Mouse (Mus musculus) gastrocnemius, postnatal 25 days (tissue): ENCODE data around the gene Taar9. TPM values are rescaled to one million over a fixed set of nuclear protein-coding genes. Genes with fewer than 3 reads are reported as not detected.
"Not testable (repeated sequence)": the region's sequence is repeated elsewhere in the genome, so short reads cannot be mapped to it uniquely, and the experiment has no call there.

Experiments used
- DNase-seq: peaks from one replicate; pipeline ENCODE4 v3.0.0; 2022
- long read RNA-seq, 2 experiments: library from polyadenylated mRNA; stranded (forward); transcript quantifications; one replicate each; pipeline ENCODE4 v2.0.0; 2021
- total RNA-seq, 2 experiments: library from RNA; stranded (reverse); gene quantifications; 1 replicate in 1 of 2; 2 replicates in 1 of 2; pipeline ENCODE4 v1.2.3; 2021

The Taar9 gene
- not detected for total RNA-seq
- long read RNA-seq, experiment 1: 0 reads
- long read RNA-seq, experiment 2: 0 reads

DNA sequence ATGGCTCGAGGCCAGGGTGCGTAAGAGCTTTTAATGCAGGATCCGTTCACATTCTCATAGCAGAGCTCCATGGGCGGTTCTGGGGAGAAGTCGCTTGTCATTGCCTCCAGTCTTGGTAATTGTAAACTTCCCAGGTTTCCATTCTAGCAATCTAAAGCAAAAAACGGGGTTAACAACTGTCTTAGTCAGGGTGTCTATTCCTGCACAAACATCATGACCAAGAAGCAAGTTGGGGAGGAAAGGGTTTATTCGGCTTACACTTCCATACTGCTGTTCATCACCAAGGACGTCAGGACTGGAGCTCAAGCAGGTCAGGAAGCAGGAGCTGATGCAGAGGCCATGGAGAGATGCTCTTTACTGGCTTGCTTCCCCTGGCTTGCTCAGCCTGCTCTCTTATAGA lies at the start of gene Taar9:
Taar9 (minus strand) TSS at position 101 of the 400 bp plus-strand sequence.
- not testable (repeated sequence) for DNase-seq

- no peak for DNase-seq
These were observed 49.3 kb upstream of the Taar9 start for GRCm38 (mm10) chr10:24158470-24159254.

GRCm38 (mm10) chr10:24150086-24150485 lies 40.8 kb upstream of the Taar9 start:
- no peak for DNase-seq

DNA sequence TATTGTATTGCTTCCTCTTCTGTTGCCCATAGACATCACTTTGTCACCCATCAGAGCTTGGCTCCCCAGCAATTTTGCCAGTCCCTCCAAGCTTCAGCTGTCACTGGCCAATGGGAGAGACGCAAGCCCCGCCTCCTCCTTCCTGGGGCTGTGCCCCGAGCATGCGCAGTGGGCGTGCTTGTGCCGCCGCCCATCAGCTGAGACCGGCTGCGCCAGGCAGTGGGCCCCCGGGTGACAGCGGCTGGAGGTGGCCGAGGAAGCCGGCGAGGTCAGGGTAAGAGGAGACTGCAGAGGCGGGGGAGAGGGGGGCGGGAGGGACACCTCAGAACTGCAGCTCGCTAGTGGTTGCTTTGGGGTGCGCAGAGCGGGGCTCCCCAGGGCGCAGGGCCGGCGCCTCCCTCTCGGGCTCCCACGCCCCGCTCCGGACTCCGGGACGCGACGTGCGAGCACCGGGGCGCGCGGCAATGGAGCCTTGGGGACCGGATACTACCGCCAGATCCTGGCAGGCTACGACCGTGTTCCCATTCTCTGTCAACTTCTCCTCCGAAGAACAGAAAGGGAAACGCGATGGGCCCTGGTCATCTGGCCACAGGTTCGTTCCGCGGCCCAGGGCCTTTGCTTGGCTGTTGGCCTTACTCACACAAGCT lies 39.9 kb upstream of the Taar9 start, which contains the start of gene Stx7:
Stx7 (plus strand) TSS at position 168 of the 647 bp plus-strand sequence.
- DNase-seq: peak; percentile 93

GRCm38 (mm10) chr10:24142735-24143134 lies 33.4 kb upstream of the Taar9 start:
- no peak for DNase-seq

GRCm38 (mm10) chr10:24138623-24139261 lies 29.4 kb upstream of the Taar9 start:
- no peak for DNase-seq

DNA sequence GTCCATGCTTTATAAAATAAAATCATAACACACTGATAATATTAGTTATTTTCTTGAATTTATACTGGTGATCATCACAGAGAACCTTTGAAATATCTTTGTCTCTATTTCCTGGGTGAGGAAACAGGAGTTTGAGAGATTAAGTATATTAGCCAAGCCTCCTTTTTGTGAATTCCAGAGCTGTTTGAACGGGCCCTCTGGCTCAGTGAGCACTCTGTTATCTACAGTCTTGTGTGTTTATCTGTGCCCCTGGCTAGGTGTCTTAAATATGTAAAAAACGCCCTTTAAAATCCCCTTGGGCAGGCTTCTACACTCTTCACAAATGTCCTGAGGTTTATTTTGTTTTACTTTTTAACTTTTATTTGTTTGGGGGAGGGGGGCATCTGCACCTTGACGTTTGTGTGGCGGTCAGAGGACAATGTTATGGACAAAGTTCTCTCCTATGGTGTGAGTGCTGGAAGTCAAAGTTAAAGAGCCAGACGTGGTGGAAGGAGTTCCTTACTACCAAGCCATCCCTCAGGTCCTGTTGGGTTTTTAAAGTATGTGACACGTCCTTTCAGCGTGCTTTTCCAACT lies 24.8 kb upstream of the Taar9 start:
- no peak for DNase-seq

GRCm38 (mm10) chr10:24133132-24133531 lies 23.8 kb upstream of the Taar9 start:
- DNase-seq: no peak

DNA sequence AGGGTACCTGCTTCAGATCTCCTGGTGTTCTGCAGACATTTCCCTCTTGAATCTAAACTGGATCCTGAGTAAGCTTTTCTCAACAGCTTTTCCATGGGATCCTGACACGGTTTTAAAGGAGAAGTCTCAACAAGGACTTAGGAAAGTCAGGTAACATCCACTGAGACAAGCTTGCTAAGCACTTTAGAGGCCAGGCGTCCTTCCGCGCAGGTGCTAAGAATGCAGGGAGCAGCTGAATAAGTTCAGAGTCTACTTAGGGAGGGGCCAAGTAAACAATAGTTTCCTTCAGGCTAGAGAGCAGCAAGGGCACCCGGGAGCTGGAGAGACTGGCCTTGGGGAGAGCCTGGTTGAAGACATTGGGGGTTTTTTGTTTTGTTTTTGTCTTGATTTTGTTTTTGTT lies 22.9 kb upstream of the Taar9 start:
- no peak for DNase-seq

DNA sequence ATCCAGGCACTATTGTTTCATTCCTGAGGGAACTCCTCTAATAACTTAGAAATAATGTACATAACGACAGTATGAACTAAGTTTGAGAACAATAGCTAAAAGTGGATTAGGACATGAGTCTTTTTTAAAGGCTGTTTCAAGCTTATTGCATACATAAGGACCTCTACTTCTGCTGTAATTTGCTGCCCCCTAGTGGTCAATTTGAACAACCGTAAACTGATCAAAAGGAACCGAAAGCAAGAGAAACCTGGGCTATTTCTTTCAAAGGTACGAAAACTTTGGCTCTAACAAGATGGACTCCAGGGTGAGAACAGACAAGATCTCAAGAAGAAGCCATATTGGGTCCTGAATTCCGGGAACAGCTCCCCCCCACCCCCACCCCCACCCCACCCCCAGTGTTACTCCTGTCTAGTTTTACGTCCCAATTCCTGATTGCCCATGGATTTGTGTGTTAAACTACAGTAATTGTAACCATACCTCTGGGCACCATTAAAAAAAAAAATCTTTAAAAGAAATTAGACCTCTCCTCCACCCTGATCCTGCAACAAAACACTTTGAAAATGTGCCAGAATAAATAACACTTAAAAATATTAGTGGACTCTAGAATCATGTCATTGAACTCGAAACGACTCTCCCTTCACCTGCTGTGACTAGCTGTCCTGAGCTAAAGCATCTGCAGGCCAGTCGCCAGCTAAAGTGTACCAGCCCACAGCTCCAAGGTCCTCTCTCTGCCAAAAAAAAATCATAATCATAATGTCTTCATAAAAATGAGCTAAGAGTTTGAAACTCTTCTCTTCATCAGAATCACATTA lies 22.3 kb upstream of the Taar9 start:
- DNase-seq: no peak

DNA sequence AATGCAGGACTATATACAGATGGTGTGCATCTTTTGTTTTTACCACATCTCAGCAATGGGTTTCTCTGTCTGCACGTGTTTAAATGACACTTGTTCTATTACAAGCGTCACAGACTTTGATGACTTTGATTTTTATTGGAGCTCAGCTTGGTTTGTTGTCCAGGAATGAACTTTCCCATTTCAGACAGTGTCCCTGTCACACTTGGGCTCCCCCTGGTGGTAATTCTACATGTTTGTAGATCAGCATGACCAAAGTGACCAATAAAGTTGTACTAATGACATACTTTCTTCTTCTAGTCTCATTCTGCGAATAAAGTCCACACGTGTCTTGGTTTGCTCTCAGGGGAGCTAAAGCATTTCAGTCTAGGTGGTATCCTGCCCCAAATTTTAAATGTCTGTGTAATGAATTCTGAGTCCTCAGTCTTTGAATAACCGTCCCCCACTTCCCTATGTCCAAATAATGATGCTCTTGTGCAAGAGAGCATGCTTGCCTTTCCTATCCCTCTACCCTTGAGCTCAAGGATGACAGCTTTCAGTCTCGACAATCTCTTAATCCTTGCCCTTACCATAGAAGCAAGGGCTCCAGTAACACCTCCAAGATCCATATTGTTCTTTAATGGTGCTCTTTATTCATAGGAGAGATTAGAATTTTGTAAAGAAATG lies 1.9 kb upstream of the Taar9 start:
- no peak for DNase-seq

- DNase-seq: no peak
These were observed 1.1 kb downstream of the Taar9 start for GRCm38 (mm10) chr10:24108236-24108635.

DNA sequence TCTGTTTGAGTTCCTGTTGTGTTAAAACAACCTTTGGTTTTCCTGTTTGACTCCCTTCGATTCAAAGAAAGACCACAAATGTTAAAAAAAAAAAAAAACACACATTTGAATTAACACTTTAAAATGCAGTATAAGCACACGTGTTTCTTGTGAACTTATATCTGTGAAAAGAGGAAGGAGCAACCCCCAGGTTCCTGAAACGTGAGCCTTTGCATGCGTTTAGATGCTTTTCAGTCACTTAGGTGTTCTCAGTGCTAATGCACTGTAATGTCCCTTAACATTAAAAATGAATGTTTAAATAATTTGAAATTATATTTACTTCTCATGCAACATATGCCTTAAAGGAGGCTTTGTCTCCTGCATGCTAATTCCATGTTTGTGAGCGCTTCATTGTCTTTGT lies 1.6 kb downstream of the Taar9 start:
- no peak for DNase-seq

- not testable (repeated sequence) for DNase-seq
These were observed 6.0 kb downstream of the Taar9 start for GRCm38 (mm10) chr10:24103299-24103698.

DNA sequence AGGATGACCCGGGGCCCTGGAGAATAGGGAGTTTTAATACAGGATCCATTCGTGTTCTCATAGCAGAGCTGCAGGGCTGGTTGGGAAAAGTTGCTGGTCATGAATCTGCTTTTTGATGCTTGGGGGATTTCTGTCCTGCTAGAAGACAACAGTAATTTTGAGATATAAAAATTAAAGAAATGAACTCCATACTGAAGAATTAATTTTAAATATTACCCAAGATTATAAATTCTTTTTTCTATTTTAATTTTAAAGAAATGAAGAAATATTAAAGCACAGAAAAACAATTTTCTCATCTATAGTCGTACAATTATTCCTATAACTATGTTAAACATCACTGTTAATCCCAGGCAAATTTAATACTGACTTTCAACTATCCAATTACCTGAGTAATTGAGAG lies 7.5 kb downstream of the Taar9 start, which contains the start of gene Taar8c:
Taar8c (minus strand) TSS at position 101 of the 400 bp plus-strand sequence.
- DNase-seq: not testable (repeated sequence)

- DNase-seq: not testable (repeated sequence)
These were observed 12.3 kb downstream of the Taar9 start for GRCm38 (mm10) chr10:24097010-24097409.

- no peak for DNase-seq
These were observed 17.1 kb downstream of the Taar9 start, which contains the start of gene Taar8b for GRCm38 (mm10) chr10:24092194-24092593. TSS of gene Taar8b (minus strand) at chr10:24092294.

DNA sequence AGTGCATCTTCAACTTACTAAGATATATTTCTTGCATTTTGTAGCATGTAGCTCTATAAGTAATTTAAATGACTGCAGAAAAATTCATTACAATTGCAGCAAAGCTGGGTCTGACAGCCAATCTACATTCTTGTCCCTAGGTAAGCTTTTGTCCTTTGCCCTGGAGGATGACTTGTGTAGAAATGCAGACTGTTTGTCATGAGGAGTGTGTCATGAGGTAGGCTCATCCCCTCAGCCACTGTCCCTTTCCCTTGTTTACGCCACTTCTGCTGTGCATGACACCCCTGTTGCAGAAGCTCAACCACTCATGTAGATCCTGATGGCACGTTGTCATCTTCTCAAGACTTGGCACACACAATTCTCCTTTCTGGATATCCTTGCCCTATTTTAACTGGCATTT lies 22.2 kb downstream of the Taar9 start:
- DNase-seq: no peak

- no peak for DNase-seq
These were observed 22.8 kb downstream of the Taar9 start for GRCm38 (mm10) chr10:24086555-24086954.

GRCm38 (mm10) chr10:24085936-24086335 lies 23.4 kb downstream of the Taar9 start:
- DNase-seq: no peak

GRCm38 (mm10) chr10:24080166-24080565 lies 29.2 kb downstream of the Taar9 start:
- no peak for DNase-seq
